Mouse (Mus musculus) MEL (cell line): Measurements from ENCODE around the gene Zfp771. TPM values are rescaled to one million over a fixed set of nuclear protein-coding genes. Genes with fewer than 3 reads are reported as not detected.

ENCODE experiments used
- DNase-seq: peaks from one replicate; pipeline ENCODE4 v3.0.0; 2011; ENCODE audit warnings: low read depth, low spot score
- H3K27ac ChIP-seq: 2 replicates; pipeline ENCODE4 v1.5.1; 2012; ENCODE audit warnings: low read depth, mild to moderate bottlenecking, control low read depth, low read length, moderate library complexity; ENCODE audit not compliant: control insufficient read depth
- H3K27me3 ChIP-seq, 2 experiments: fragments of 150-350 bp in 1 of 2; sonication (generic) in 1 of 2; 2 replicates each; pipeline ENCODE4 v1.6.1; 2012; ENCODE audit warnings: low read length in 2 of 2, mild to moderate bottlenecking in 2 of 2, improper control_type of control experiment in 1 of 2, moderate library complexity in 1 of 2; ENCODE audit not compliant: insufficient read depth in 2 of 2, control insufficient read depth in 1 of 2
- H3K36me3 ChIP-seq, 2 experiments: 2 replicates each; pipeline ENCODE4 v1.6.1; 2012 to 2014; ENCODE audit warnings: low read length in 2 of 2, improper control_type of control experiment in 1 of 2, inconsistent platforms in 1 of 2, mild to moderate bottlenecking in 1 of 2; ENCODE audit not compliant: insufficient read depth in 2 of 2, control insufficient read depth in 1 of 2
- H3K4me1 ChIP-seq, 2 experiments: fragments of 150-350 bp in 1 of 2; sonication (generic) in 1 of 2; 2 replicates each; pipeline ENCODE4 v1.6.1; 2012; ENCODE audit warnings: low read length in 2 of 2, improper control_type of control experiment in 1 of 2, mild to moderate bottlenecking in 1 of 2; ENCODE audit not compliant: insufficient read depth in 2 of 2, control insufficient read depth in 1 of 2
- H3K4me3 ChIP-seq, 2 experiments: fragments of 150-350 bp in 1 of 2; sonication (generic) in 1 of 2; 2 replicates each; pipeline ENCODE4 v1.5.1; 2012; ENCODE audit warnings: low read depth in 2 of 2, low read length in 2 of 2, mild to moderate bottlenecking in 2 of 2, moderate library complexity in 2 of 2, control low read depth in 1 of 2, improper control_type of control experiment in 1 of 2; ENCODE audit not compliant: control insufficient read depth in 1 of 2, insufficient read depth in 1 of 2
- H3K79me2 ChIP-seq: 2 replicates; pipeline ENCODE4 v1.6.1; 2012; ENCODE audit warnings: mild to moderate bottlenecking, low read length, moderate library complexity; ENCODE audit not compliant: control insufficient read depth, poor library complexity, insufficient read depth
- H3K9ac ChIP-seq: 2 replicates; pipeline ENCODE4 v1.6.1; 2012; ENCODE audit warnings: low read depth, mild to moderate bottlenecking, control low read depth, low read length, moderate library complexity; ENCODE audit not compliant: control insufficient read depth, poor library complexity, severe bottlenecking
- H3K9me3 ChIP-seq: fragments of 150-350 bp; sonication (generic); replicated peaks from 2 replicates; pipeline ENCODE4 v1.6.1; 2012; ENCODE audit warnings: mild to moderate bottlenecking, low read length, improper control_type of control experiment, moderate library complexity; ENCODE audit not compliant: insufficient read depth
- CHD1 ChIP-seq: IDR thresholded peaks from 2 replicates; pipeline ENCODE4 v1.6.1; 2012; ENCODE audit warnings: low read depth, mild to moderate bottlenecking, inconsistent platforms, low read length, improper control_type of control experiment
- CHD2 ChIP-seq: IDR thresholded peaks from 2 replicates; pipeline ENCODE4 v1.6.1; 2011; ENCODE audit warnings: low read length, improper control_type of control experiment
- CTCF ChIP-seq, 3 experiments: IDR thresholded peaks in 2 of 3; conservative IDR thresholded peaks in 1 of 3; 2 replicates each; pipeline ENCODE4 v1.5.1; 2011 to 2012; ENCODE audit warnings: low read length in 3 of 3, low read depth in 2 of 3, mild to moderate bottlenecking in 2 of 3, improper control_type of control experiment in 1 of 3, inconsistent platforms in 1 of 3, mixed read lengths in 1 of 3, moderate library complexity in 1 of 3; ENCODE audit not compliant: control insufficient read depth in 1 of 3, insufficient read depth in 1 of 3, poor library complexity in 1 of 3, severe bottlenecking in 1 of 3
- E2F4 ChIP-seq: IDR thresholded peaks from 2 replicates; pipeline ENCODE4 v1.6.1; 2011; ENCODE audit warnings: low read depth, low read length, improper control_type of control experiment, borderline replicate concordance
- ETS1 ChIP-seq: IDR thresholded peaks from 2 replicates; pipeline ENCODE4 v1.6.1; 2012; ENCODE audit warnings: low read depth, mild to moderate bottlenecking, inconsistent platforms, low read length, improper control_type of control experiment, moderate library complexity
- GABPA ChIP-seq: IDR thresholded peaks from 2 replicates; pipeline ENCODE4 v1.6.1; 2012; ENCODE audit warnings: low read depth, mild to moderate bottlenecking, inconsistent platforms, low read length, improper control_type of control experiment, moderate library complexity
- MAFK ChIP-seq: IDR thresholded peaks from 2 replicates; pipeline ENCODE4 v1.6.1; 2011; ENCODE audit warnings: low read depth, mild to moderate bottlenecking, low read length, improper control_type of control experiment, borderline replicate concordance
- MAZ ChIP-seq: IDR thresholded peaks from 2 replicates; pipeline ENCODE4 v1.6.1; 2012; ENCODE audit warnings: low read depth, mild to moderate bottlenecking, inconsistent platforms, low read length, improper control_type of control experiment
- MEF2A ChIP-seq: IDR thresholded peaks from 2 replicates; pipeline ENCODE4 v1.6.1; 2014; ENCODE audit warnings: low read depth, mild to moderate bottlenecking, inconsistent platforms, low read length, improper control_type of control experiment; ENCODE audit not compliant: poor library complexity, insufficient replicate concordance, severe bottlenecking; ENCODE audit errors: extremely low read depth
- MYC ChIP-seq: IDR thresholded peaks from 2 replicates; pipeline ENCODE4 v1.6.1; 2011; ENCODE audit warnings: low read depth, mild to moderate bottlenecking, low read length, improper control_type of control experiment, moderate library complexity
- POLR2A ChIP-seq, 2 experiments: IDR thresholded peaks; 2 replicates each; pipeline ENCODE4 v1.6.1; 2011 to 2012; ENCODE audit warnings: low read length in 2 of 2, mild to moderate bottlenecking in 2 of 2, control low read depth in 1 of 2, improper control_type of control experiment in 1 of 2, low read depth in 1 of 2, moderate library complexity in 1 of 2; ENCODE audit not compliant: control insufficient read depth in 1 of 2, insufficient read depth in 1 of 2, poor library complexity in 1 of 2
- POLR2AphosphoS2 ChIP-seq: IDR thresholded peaks from 2 replicates; pipeline ENCODE4 v1.6.1; 2011; ENCODE audit warnings: low read length, improper control_type of control experiment
- POLR2AphosphoS5 ChIP-seq: IDR thresholded peaks from 2 replicates; pipeline ENCODE4 v1.6.1; 2012; ENCODE audit warnings: low read depth, borderline replicate concordance, mild to moderate bottlenecking, inconsistent platforms, low read length, moderate library complexity, mixed read lengths
- RCOR1 ChIP-seq: IDR thresholded peaks from 2 replicates; pipeline ENCODE4 v1.6.1; 2012; ENCODE audit warnings: low read depth, mild to moderate bottlenecking, inconsistent platforms, low read length, improper control_type of control experiment
- SIN3A ChIP-seq: IDR thresholded peaks from 2 replicates; pipeline ENCODE4 v1.6.1; 2012; ENCODE audit warnings: low read length, improper control_type of control experiment, inconsistent platforms
- TAL1 ChIP-seq: IDR thresholded peaks from 2 replicates; pipeline ENCODE4 v1.6.1; 2012; ENCODE audit warnings: mild to moderate bottlenecking, inconsistent platforms, low read length, moderate library complexity, mixed read lengths
- TBP ChIP-seq: IDR thresholded peaks from 2 replicates; pipeline ENCODE4 v1.8.0; 2011; ENCODE audit warnings: low read depth, low read length, improper control_type of control experiment
- USF1 ChIP-seq: IDR thresholded peaks from 2 replicates; pipeline ENCODE4 v1.6.1; 2014; ENCODE audit warnings: low read depth, mild to moderate bottlenecking, inconsistent platforms, low read length, improper control_type of control experiment, moderate library complexity
- USF2 ChIP-seq, 2 experiments: IDR thresholded peaks; 2 replicates each; pipeline ENCODE4 v1.6.1; 2011 to 2012; ENCODE audit warnings: improper control_type of control experiment in 2 of 2, low read length in 2 of 2, borderline replicate concordance in 1 of 2, inconsistent platforms in 1 of 2, low read depth in 1 of 2, mild to moderate bottlenecking in 1 of 2; ENCODE audit not compliant: insufficient read depth in 1 of 2
- ZKSCAN1 ChIP-seq: IDR thresholded peaks from 2 replicates; pipeline ENCODE4 v1.6.1; 2012; ENCODE audit warnings: low read depth, mild to moderate bottlenecking, inconsistent platforms, low read length, improper control_type of control experiment, moderate library complexity
- polyA plus RNA-seq, 2 experiments: library from polyadenylated mRNA; stranded (reverse) in 1 of 2; unstranded in 1 of 2; fragments of >175 nt in 1 of 2; fragments of >200 nt in 1 of 2; gene quantifications; 2 replicates each; pipeline versions ENCODE4 v1.2.1 to v1.2.4; 2012; ENCODE audit warnings: low replicate concordance in 2 of 2, low read depth in 1 of 2; ENCODE audit not compliant: insufficient read length in 2 of 2, insufficient read depth in 1 of 2, missing spikeins in 1 of 2
- total RNA-seq: library from RNA; depleted of rRNA; stranded (reverse); fragments of 300-350 nt; gene quantifications from 2 replicates; pipeline ENCODE4 v1.2.3, GENCODE M21; 2012

Gene Zfp771
- total and polyA plus RNA-seq, 3 experiments: 33.4 to 58.3 TPM; not detected in 1

DNA sequence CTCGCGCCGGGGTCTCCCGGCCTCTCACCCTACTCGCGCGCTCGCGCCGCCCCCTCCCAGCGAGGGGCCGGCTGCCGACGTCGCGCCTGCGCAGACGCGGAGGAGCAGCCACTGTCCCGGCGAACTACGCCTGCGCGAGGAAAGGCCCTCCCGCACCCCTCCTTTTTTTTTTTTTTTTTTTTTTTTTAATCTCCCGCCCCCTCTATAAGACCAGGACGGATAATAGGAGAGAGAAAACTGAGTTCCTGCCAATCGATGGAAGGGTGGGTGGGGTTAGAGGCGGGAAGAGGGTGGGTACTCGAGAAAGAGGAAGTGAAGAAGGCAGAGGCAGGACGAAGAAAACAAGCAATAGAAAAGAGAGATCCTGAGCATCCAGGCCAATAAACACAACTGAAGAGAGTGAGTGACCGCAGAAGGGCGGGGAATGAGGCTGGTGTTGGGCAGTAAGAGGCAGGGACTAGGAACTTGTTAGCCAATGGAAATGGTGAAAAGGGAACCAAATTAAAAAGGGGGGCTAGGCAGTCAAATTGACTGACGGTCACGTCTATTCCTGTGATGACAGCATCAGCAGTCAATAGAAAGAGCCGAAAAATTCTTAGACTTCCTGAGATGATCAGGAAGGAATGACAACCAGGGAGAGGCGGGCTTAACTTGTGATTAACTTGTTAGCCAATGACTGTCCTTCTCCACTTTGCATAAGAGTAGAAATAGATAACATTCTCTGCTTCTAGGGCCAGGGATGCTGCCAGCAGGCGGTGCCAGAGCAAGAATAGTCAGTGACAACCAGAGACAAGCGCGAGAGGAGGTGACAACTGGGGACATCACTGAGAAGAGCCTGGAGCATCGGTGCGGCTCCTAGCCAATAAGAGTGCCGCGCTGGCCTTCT is 35.3 kb upstream of the Zfp771 start, which contains the start of gene Mylpf (continued):
- TF ChIP-seq MAZ (peak; percentile 95), CHD2 (peak; percentile 58; the same call in 1 of the 2 replicates), MYC (0 out of 2 replicates have a peak, but pooled peaks have one; percentile 33), RCOR1 (peak; percentile 67), MAFK (no peak), GABPA (no peak), POLR2AphosphoS5 (no peak), TBP (peak; percentile 96)

- peak; percentile 25 for DNase-seq
- Histone ChIP-seq H3K4me1 (peaks cover 0 to 25% of the 10 kb centered on the region in 2 experiments; a peak in 3 of 4 replicates), H3K4me3 (peak overlapping the region; percentile 33 to 39; a peak in 3 of 4 replicates), H3K27ac (peak overlapping the region; percentile 84), H3K36me3 (peaks cover 1 to 20% of the 10 kb centered on the region in 2 experiments; a peak in 3 of 4 replicates), H3K27me3 (no peaks in the 10 kb centered on the region), H3K9ac (peak overlapping the region; percentile 66), H3K79me2 (peaks cover 30% of the 10 kb centered on the region)
- TF ChIP-seq GABPA (no peak), CHD1 (no peak), POLR2A (IDR thresholded peaks at IDR 0.05; ENCODE audit: control insufficient read depth in 1 of 2, insufficient read depth in 1 of 2, low read depth in 1 of 2, low read length in 2 of 2, poor library complexity in 1 of 2) (no peak), TAL1 (no peak), ZKSCAN1 (no peak), CTCF (IDR thresholded peaks at IDR 0.05 in 2 of 3, conservative IDR thresholded peaks at IDR 0.05 in 1 of 3; ENCODE audit: control insufficient read depth in 1 of 3, insufficient read depth in 1 of 3, low read depth in 2 of 3, low read length in 3 of 3, poor library complexity in 1 of 3, severe bottlenecking in 1 of 3) (no peak), POLR2AphosphoS2 (no peak), E2F4 (no peak), SIN3A (no peak), MEF2A (no peak), USF1 (no peak), ETS1 (no peak), USF2 (IDR thresholded peaks at IDR 0.05; ENCODE audit: borderline replicate concordance in 1 of 2, insufficient read depth in 1 of 2, low read depth in 1 of 2, low read length in 2 of 2) (no peak)
- TF ChIP-seq, all 39 proteins: peak for 0
- no peaks in the 10 kb centered on the region for H3K9me3 ChIP-seq
Measured at GRCm38 (mm10) chr7:127209851-127210250, 34.2 kb upstream of the Zfp771 start.
